Mouse (Mus musculus) intestine, embryonic 15.5 days (tissue): ENCODE data around the gene Ccser2. TPM values are rescaled to one million over a fixed set of nuclear protein-coding genes. Genes with fewer than 3 reads are reported as not detected.
"Not testable (repeated sequence)": the region's sequence is repeated elsewhere in the genome, so short reads cannot be mapped to it uniquely, and the experiment has no call there.

ENCODE experiments used
- ATAC-seq: fragments of 200-750 bp; cut with Nextera tagmentation; 2 replicates; pipeline ENCODE4 v1.8.0; 2017; ENCODE audit warnings: moderate TSS enrichment, moderate library complexity
- H3K27ac ChIP-seq: fragments of 300-500 bp; sonication (generic); 2 replicates; pipeline ENCODE4 v1.5.1; 2015; ENCODE audit warnings: mild to moderate bottlenecking, inconsistent platforms
- H3K27me3 ChIP-seq: fragments of 300-500 bp; sonication (generic); replicated peaks from 2 replicates; pipeline ENCODE4 v1.6.1; 2015; ENCODE audit warnings: inconsistent platforms
- H3K36me3 ChIP-seq: fragments of 300-500 bp; sonication (generic); 2 replicates; pipeline ENCODE4 v1.6.1; 2015; ENCODE audit warnings: inconsistent platforms
- H3K4me1 ChIP-seq: fragments of 300-500 bp; sonication (generic); replicated peaks from 2 replicates; pipeline ENCODE4 v1.6.1; 2015; ENCODE audit warnings: inconsistent platforms
- H3K4me2 ChIP-seq: fragments of 300-500 bp; sonication (generic); replicated peaks from 2 replicates; pipeline ENCODE4 v1.6.1; 2015; ENCODE audit warnings: mild to moderate bottlenecking, inconsistent platforms
- H3K4me3 ChIP-seq: fragments of 300-500 bp; sonication (generic); replicated peaks from 2 replicates; pipeline ENCODE4 v1.5.1; 2015; ENCODE audit warnings: inconsistent platforms
- H3K9ac ChIP-seq: fragments of 300-500 bp; sonication (generic); 2 replicates; pipeline ENCODE4 v1.6.1; 2015; ENCODE audit warnings: inconsistent platforms
- H3K9me3 ChIP-seq: fragments of 300-500 bp; sonication (generic); 2 replicates; pipeline ENCODE4 v1.6.1; 2016; ENCODE audit warnings: inconsistent platforms
- WGBS: fragments of 180-500 bp; shearing (Covaris S2); methylation state at CpG from one replicate; pipeline ENCODE4 v1.1.7; 2015; 5-methylcytosine and 5-hydroxymethylcytosine counted together
- polyA plus RNA-seq: library from polyadenylated mRNA; unstranded; fragments of >200 nt; fragmentation: Nextera tagmentation; extraction: Ambion mirVana; gene quantifications from 2 replicates; pipeline ENCODE4 v1.2.1, GENCODE M21; 2015

The Ccser2 gene
- polyA plus RNA-seq = 29.4 and 35.1 TPM in 2 replicates

DNA sequence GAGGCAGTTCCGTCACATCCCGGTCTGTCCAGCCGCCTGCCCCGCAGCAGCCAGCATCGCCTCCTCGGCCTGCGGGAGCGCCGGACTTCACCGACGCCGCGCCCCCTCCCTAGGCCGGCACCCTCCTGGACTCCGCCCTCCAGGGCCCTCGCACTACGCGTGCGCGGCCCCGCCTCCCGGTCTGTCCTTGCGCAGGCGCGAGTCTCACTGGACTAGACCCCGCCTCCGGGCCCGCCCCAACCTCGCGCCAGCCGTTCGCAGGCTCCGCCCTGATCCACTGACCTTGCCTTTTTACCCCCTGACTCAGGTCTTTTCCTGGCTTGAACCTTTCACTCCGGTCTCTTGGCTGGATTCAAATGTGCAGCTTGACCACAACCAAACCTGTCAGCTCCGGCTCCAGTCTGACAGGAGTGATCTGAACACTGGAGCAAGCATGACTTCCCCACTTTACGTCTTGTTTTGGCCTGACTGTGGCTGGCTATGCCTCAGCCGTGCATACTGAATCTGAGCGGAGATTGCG, at the start of gene Ccser2:
Gene Ccser2, minus strand, starts transcription at position 150 of the 520 bp plus-strand sequence.
- WGBS = 2% methylated on average over 39 of the region's 39 CpGs
- ATAC-seq = peak; percentile 100

DNA sequence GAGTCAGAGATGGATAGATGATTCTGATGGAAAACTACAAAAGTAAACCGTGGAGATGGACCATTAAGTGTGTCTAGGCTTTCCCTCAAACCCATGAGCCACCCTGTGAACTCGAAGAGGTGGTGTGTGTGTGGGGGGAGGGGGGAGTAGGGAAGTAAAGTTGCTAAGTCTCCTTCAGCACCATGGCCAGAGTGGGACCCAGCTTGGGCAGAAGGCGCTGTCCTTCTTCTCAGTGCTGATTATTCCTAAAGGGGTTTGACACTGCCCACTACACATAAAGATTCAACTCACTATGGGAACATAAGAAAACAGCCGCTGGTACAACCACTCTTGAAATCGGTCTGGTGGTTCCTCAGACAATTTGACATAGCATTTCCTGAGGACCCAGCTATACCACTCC, 47.3 kb upstream of the Ccser2 start:
- H3K4me2 ChIP-seq = no peak overlapping the region
- H3K4me1 ChIP-seq = no peaks in the 10 kb centered on the region
- no peak overlapping the region for H3K9ac ChIP-seq
- no peaks in the 10 kb centered on the region for H3K9me3 ChIP-seq
- H3K27ac ChIP-seq = no peak overlapping the region
- 32% methylated on average over 5 of the region's 5 CpGs for WGBS
- no peaks in the 10 kb centered on the region for H3K36me3 ChIP-seq
- no peak overlapping the region for H3K4me3 ChIP-seq
- no peaks in the 10 kb centered on the region for H3K27me3 ChIP-seq
- ATAC-seq = no peak

More for the DNA sequence above, at the start of gene Ccser2:
- Histone ChIP-seq H3K9me3 (no peaks in the 10 kb centered on the region), H3K27ac (peak within 1 kb of the TSS; percentile 78), H3K4me3 (peak within 1 kb of the TSS; percentile 87), H3K9ac (peak within 1 kb of the TSS; percentile 86), H3K4me1 (0 out of 2 replicates have a peak, but pooled peaks cover 8% of the 10 kb centered on the region), H3K27me3 (no peaks in the 10 kb centered on the region), H3K4me2 (peak within 1 kb of the TSS; percentile 65), H3K36me3 (no peaks in the 10 kb centered on the region)

DNA sequence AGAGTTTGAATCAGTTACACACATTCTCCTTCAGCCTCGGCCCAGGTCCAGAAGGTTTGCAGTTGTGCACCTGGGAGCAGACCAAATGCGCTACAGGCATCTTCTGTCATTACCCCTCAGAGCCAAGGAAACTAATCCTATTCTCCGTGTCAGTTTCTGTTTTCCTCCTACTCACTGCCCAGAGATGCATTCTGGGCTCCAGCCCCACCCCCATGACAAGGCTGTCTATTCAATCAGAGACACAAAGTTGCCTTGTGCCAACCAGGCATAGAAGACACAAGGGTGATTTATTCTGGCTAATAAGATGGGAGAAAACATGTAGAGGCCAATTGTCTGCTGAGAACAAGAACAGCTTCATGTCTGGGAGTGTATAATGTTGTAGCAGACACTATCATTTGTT, 45.1 kb upstream of the Ccser2 start:
- ATAC-seq = no peak
- Histone ChIP-seq H3K9ac (no peak overlapping the region), H3K4me1 (no peaks in the 10 kb centered on the region), H3K9me3 (no peaks in the 10 kb centered on the region), H3K27ac (no peak overlapping the region), H3K4me2 (no peak overlapping the region), H3K4me3 (no peak overlapping the region), H3K27me3 (no peaks in the 10 kb centered on the region), H3K36me3 (no peaks in the 10 kb centered on the region)
- WGBS = 48% methylated on average over 3 of the region's 3 CpGs

DNA sequence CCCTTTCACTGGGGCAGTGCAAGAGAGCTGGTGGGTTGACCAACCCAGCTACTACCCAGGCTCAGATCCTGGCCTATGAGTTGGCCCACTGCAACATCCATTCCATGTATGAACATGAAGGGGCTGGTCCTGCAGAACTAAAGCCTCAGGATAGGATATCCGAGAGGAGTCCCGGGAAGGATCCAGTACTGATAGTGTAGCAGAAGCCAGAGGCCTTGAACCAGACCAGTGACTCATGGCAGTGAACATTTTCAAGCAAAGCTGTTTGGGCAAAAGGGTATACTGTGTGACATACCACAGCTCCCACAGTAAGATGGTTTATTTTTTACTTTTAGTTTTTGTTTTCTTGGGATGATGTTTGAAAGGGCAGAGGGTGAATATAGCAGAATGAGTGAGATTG, 41.1 kb upstream of the Ccser2 start:
- Histone ChIP-seq H3K4me1 (no peaks in the 10 kb centered on the region), H3K9me3 (no peaks in the 10 kb centered on the region), H3K4me3 (no peak overlapping the region), H3K9ac (no peak overlapping the region), H3K36me3 (no peaks in the 10 kb centered on the region), H3K27ac (no peak overlapping the region), H3K4me2 (no peak overlapping the region), H3K27me3 (no peaks in the 10 kb centered on the region)
- no peak for ATAC-seq
- 80% methylated on average over 2 of the region's 2 CpGs for WGBS

DNA sequence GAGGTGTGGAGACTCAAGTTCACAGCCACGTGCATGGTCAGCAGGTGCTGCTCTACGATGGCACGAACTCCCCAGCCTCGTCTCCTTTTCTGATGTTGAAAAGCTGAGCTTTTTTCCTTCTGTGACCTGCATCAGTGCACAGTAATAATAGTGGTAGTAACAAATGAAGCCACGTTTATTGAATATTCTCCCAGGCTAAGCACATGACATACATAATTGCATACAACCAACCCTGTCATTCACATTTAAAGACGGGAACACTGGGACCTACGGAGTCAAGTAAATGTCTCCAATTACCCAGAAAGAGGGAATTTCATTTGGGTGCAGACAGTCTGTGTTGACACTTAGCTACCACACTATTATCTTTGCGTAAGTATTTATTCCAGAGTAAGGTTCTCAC, 37.9 kb upstream of the Ccser2 start:
- Histone ChIP-seq H3K9me3 (no peaks in the 10 kb centered on the region), H3K27ac (no peak overlapping the region), H3K36me3 (no peaks in the 10 kb centered on the region), H3K4me2 (no peak overlapping the region), H3K27me3 (no peaks in the 10 kb centered on the region), H3K4me1 (no peaks in the 10 kb centered on the region), H3K4me3 (no peak overlapping the region), H3K9ac (no peak overlapping the region)
- WGBS = 71% methylated on average over 8 of the region's 8 CpGs
- no peak for ATAC-seq

DNA sequence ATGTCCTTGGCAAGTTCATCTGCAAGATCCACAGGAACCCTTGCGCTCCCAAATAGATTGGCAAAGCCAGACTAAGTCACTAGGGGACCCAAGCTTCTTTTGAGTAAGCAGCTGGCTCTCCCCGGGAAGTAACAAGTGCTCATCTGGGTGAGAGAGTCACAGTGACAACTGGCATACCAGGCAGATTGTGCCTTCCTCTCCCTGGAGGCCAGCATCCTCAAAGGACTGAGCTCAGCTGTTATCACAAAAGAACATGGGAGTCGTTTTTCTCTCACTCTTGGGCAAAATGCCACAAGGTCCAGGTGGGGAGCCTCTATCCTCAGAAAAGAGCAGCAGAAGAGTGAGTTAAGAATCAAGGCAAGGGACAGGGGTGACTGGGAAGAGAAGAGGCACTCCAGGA, 37.3 kb upstream of the Ccser2 start:
- Histone ChIP-seq H3K27ac (no peak overlapping the region), H3K9ac (no peak overlapping the region), H3K4me2 (no peak overlapping the region), H3K4me1 (no peaks in the 10 kb centered on the region), H3K4me3 (no peak overlapping the region), H3K27me3 (no peaks in the 10 kb centered on the region), H3K9me3 (no peaks in the 10 kb centered on the region), H3K36me3 (no peaks in the 10 kb centered on the region)
- ATAC-seq = no peak
- 34% methylated on average over 3 of the region's 3 CpGs for WGBS

DNA sequence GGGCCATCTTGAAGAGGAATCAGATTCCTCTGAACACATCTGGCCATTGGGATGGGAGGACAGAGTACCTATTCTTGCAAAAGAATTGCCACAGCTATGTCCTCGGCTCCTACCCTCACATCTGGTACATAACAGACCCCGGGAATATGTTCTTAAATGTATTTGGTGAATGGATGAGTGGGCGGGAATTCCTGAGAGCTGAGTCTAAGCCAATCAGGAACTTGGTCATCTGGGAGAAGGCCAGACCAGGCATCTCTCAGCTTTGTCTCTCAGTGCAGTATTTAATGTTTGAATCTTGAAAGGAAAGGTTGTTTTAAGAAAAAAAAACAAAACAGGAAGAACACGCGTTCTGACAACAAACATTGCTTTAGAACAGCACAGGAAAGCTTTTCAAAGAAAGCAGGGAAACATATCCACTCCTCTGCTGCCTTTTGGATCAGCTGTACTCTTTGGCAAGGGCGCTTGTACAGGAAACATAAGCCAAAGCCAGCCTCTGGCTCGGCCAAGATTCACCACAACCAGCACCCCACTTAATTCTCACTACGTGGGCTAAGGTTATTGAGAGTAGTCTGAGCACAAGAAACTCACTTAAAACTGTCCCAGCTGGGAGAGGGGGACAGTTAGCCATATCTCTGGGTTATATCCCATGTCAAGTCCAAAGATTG, 35.0 kb upstream of the Ccser2 start:
- no peak overlapping the region for H3K4me3 ChIP-seq
- 80% methylated on average over 8 of the region's 8 CpGs for WGBS
- ATAC-seq = no peak

DNA sequence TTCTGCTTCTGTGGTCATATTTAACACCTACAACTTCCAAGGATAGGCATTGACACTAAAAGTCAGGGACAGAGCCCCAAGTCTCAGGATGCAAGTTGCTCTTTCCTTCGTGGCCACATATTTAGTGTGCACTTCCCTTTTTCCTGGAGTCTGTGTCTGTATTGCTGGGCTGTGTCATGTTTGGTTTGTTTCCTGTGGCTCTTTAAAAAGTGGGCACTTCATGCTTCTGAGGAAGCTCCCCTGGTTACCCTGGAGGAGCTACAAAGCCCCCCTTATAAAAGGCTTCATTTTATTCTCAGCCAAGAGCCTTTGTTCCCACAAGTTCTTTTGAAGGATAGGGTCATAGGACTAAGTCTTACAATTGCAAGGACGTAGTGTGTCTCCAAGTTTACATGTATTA, 34.3 kb upstream of the Ccser2 start:
- Histone ChIP-seq H3K27ac (no peak overlapping the region), H3K36me3 (no peaks in the 10 kb centered on the region), H3K9ac (no peak overlapping the region), H3K4me2 (no peak overlapping the region), H3K4me3 (no peak overlapping the region), H3K9me3 (no peaks in the 10 kb centered on the region), H3K4me1 (no peaks in the 10 kb centered on the region), H3K27me3 (no peaks in the 10 kb centered on the region)
- ATAC-seq = no peak
- 77% methylated on average over 2 of the region's 2 CpGs for WGBS

More for the DNA sequence above, 35.0 kb upstream of the Ccser2 start:
- Histone ChIP-seq H3K9me3 (no peaks in the 10 kb centered on the region), H3K4me1 (no peaks in the 10 kb centered on the region), H3K4me2 (no peak overlapping the region), H3K9ac (no peak overlapping the region), H3K27me3 (no peaks in the 10 kb centered on the region), H3K27ac (no peak overlapping the region), H3K36me3 (no peaks in the 10 kb centered on the region)

DNA sequence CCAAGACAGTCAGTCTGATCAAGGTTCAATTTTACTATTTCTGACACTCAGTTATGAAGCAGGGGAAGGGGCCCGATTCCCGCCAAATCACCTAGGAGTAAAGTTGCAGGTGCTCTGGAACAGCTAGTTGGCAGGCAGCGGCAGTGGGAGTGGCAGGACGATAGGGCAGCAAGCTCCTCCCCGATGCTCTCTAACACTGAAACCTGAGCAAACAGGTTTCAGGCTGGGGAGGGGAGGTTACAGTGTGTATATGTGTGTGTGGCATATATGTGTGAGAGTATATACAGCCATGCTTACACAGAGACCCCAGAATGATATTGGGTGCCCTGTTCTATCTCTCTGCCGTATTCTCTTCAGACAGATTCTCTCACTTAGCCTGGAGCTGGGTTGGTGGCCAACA, 32.2 kb upstream of the Ccser2 start:
- not testable (repeated sequence) for H3K36me3 ChIP-seq, H3K4me1 ChIP-seq, H3K27me3 ChIP-seq, H3K9ac ChIP-seq, H3K4me3 ChIP-seq, H3K27ac ChIP-seq, H3K9me3 ChIP-seq, H3K4me2 ChIP-seq
- 68% methylated on average over 6 of the region's 6 CpGs for WGBS
- ATAC-seq = peak; percentile 77

DNA sequence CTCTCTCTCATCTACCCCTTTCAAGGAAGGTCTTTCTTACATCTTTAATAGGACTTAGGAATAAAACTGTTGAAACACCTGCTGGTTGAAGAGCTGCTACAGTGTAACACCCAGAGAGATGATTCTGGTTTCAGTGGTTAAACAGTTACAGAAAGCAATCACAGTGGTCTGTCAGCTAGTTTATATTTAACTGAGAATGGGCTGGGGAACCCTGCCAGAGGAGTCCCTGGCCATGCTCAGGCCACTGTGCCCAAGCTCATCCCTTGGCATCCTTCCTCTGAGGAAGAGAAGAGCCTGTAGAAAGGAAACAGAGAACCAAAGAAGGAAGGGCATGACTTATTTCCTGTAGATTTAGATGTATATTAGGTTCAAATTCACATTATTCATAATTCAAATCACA, 21.2 kb upstream of the Ccser2 start:
- no peaks in the 10 kb centered on the region for H3K36me3 ChIP-seq
- H3K27me3 ChIP-seq = no peaks in the 10 kb centered on the region
- no peaks in the 10 kb centered on the region for H3K9me3 ChIP-seq
- no peak overlapping the region for H3K9ac ChIP-seq
- no peak overlapping the region for H3K4me3 ChIP-seq
- H3K27ac ChIP-seq = no peak overlapping the region
- no peak overlapping the region for H3K4me2 ChIP-seq
- ATAC-seq = peak; percentile 90
- no peaks in the 10 kb centered on the region for H3K4me1 ChIP-seq

DNA sequence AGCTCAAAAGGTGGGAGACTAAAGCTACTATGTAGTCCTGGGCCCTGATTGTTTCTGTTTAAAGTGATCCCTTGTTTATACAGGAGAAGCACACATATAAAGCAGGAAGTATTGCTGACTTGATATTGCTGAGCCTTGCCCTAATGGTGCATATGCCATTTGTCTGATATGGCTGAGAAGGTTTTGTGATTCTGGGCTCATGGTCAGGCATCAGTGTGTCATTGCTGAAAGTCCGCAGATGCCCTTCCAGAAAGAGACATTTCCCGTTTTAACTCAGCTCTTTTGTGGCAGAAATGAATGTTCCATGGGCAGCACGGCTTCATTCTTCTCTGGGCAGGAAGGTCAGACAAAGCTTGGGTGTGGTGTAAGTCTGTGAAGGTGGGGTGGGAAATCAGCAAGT, 17.1 kb upstream of the Ccser2 start:
- ATAC-seq = no peak
- Histone ChIP-seq H3K27ac (no peak overlapping the region), H3K9ac (no peak overlapping the region), H3K9me3 (no peaks in the 10 kb centered on the region), H3K4me1 (no peaks in the 10 kb centered on the region), H3K27me3 (no peaks in the 10 kb centered on the region), H3K36me3 (no peaks in the 10 kb centered on the region), H3K4me3 (no peak overlapping the region), H3K4me2 (no peak overlapping the region)
- 77% methylated on average over 3 of the region's 3 CpGs for WGBS

DNA sequence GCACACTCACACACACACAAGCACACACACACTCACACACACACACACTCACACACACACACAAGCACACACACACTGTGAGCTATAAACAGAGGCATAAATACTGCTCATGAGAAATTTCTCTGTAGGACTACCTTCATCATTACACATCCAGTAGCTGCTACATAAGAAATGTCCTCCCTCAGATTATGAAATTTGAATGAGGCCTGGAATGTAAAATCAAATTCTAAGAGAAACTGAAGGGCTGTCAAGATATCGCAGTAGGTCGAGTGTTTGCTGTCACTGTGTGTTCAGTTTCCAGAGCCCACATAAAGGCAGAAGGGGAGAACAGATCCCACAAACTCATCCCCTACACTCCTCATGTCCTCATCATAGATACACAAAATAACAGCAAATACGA, 6.4 kb upstream of the Ccser2 start:
- Histone ChIP-seq H3K4me2 (no peak overlapping the region), H3K36me3 (no peaks in the 10 kb centered on the region), H3K4me3 (no peak overlapping the region), H3K27ac (no peak overlapping the region), H3K4me1 (no peaks in the 10 kb centered on the region), H3K9ac (no peak overlapping the region), H3K27me3 (no peaks in the 10 kb centered on the region), H3K9me3 (no peaks in the 10 kb centered on the region)
- no peak for ATAC-seq
- 81% methylated on average over 3 of the region's 3 CpGs for WGBS

DNA sequence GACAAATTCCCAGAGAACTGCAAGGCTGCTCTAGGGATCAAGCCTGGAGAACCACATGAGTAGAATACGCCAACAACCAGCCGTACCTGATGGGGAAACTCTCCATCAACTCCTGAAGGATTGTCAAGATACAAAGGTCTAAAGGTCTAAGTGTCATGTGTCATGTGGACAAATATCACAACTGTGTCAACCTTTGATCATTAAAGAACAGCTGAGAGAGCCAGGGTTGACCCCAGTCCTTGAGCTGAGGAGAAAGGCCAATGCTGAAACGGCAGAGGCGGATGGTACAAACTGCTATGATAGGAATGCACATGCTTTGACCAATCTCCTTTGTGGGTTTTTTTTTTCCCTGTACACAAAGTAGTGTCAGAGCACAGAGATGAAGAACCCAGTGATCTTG, 2.6 kb upstream of the Ccser2 start:
- H3K9me3 ChIP-seq = no peaks in the 10 kb centered on the region
- H3K9ac ChIP-seq = no peak overlapping the region
- no peak for ATAC-seq
- H3K4me2 ChIP-seq = no peak overlapping the region
- H3K27ac ChIP-seq = no peak overlapping the region
- H3K36me3 ChIP-seq = no peaks in the 10 kb centered on the region
- H3K27me3 ChIP-seq = no peaks in the 10 kb centered on the region
- H3K4me1 ChIP-seq = 0 out of 2 replicates have a peak, but pooled peaks cover 8% of the 10 kb centered on the region
- H3K4me3 ChIP-seq = no peak overlapping the region
- WGBS = 77% methylated on average over 4 of the region's 4 CpGs
